Mouse (Mus musculus) CH12.LX (cell line): Measurements from ENCODE around the gene Esrra. TPM values are rescaled to one million over a fixed set of nuclear protein-coding genes. Genes with fewer than 3 reads are reported as not detected.

ENCODE experiments used
- DNase-seq: peaks from one replicate; pipeline ENCODE4 v3.0.0-alpha.2; 2013; ENCODE audit errors: extremely low read depth
- H3K27ac ChIP-seq: 2 replicates; pipeline ENCODE4 v1.5.1; 2012; ENCODE audit warnings: low read depth, mild to moderate bottlenecking, control low read depth, moderate library complexity; ENCODE audit not compliant: insufficient read depth
- H3K27me3 ChIP-seq: replicated peaks from 2 replicates; pipeline ENCODE3; 2012; ENCODE audit warnings: inconsistent platforms
- H3K36me3 ChIP-seq, 2 experiments: replicated peaks in 1 of 2; 2 replicates each; pipeline versions ENCODE3 to v1.6.1; 2012; ENCODE audit warnings: inconsistent platforms in 1 of 2, low read length in 1 of 2, mild to moderate bottlenecking in 1 of 2, mixed read lengths in 1 of 2, moderate library complexity in 1 of 2; ENCODE audit not compliant: control insufficient read depth in 1 of 2, insufficient read depth in 1 of 2
- H3K4me1 ChIP-seq, 2 experiments: 2 replicates each; pipeline ENCODE4 v1.6.1; 2012; ENCODE audit warnings: inconsistent platforms in 1 of 2, moderate library complexity in 1 of 2; ENCODE audit not compliant: insufficient read depth in 2 of 2, control insufficient read depth in 1 of 2
- H3K4me2 ChIP-seq: 2 replicates; pipeline ENCODE4 v1.6.1; 2012; ENCODE audit warnings: low read depth, mild to moderate bottlenecking, control low read depth; ENCODE audit not compliant: poor library complexity, insufficient read depth, severe bottlenecking
- H3K4me3 ChIP-seq, 3 experiments: fragments of 150-350 bp in 1 of 3; sonication (generic) in 1 of 3; replicated peaks in 1 of 3; 2 replicates each; pipeline versions ENCODE3 to v1.5.1; 2011 to 2012; ENCODE audit warnings: low read depth in 2 of 3, low read length in 2 of 3, mild to moderate bottlenecking in 2 of 3, moderate library complexity in 2 of 3, control low read depth in 1 of 3, improper control_type of control experiment in 1 of 3, inconsistent platforms in 1 of 3, mixed read lengths in 1 of 3; ENCODE audit not compliant: poor library complexity in 1 of 3
- H3K79me2 ChIP-seq: replicated peaks from 2 replicates; pipeline ENCODE4 v1.6.1; 2012; ENCODE audit warnings: mild to moderate bottlenecking, moderate library complexity; ENCODE audit not compliant: control insufficient read depth, poor library complexity, insufficient read depth, severe bottlenecking; ENCODE audit errors: extremely low read depth
- H3K9ac ChIP-seq: 2 replicates; pipeline ENCODE4 v1.6.1; 2012; ENCODE audit warnings: low read depth, mild to moderate bottlenecking, control low read depth, moderate library complexity; ENCODE audit not compliant: insufficient read depth
- H3K9me3 ChIP-seq: replicated peaks from 2 replicates; pipeline ENCODE3; 2012; ENCODE audit warnings: low read length, inconsistent platforms, mixed read lengths
- BHLHE40 ChIP-seq: IDR thresholded peaks from 2 replicates; pipeline ENCODE4 v1.6.1; 2011; ENCODE audit warnings: mild to moderate bottlenecking, low read depth, low read length, improper control_type of control experiment
- CHD1 ChIP-seq: IDR thresholded peaks from 2 replicates; pipeline ENCODE4 v1.6.1; 2012; ENCODE audit warnings: low read depth, low read length, improper control_type of control experiment, inconsistent platforms
- CHD2 ChIP-seq: IDR thresholded peaks from 2 replicates; pipeline ENCODE4 v1.6.1; 2011; ENCODE audit warnings: low read length, improper control_type of control experiment
- CTCF ChIP-seq, 2 experiments: IDR thresholded peaks in 1 of 2; conservative IDR thresholded peaks in 1 of 2; 2 replicates each; pipeline ENCODE4 v1.5.1; 2011 to 2012; ENCODE audit warnings: low read depth in 2 of 2, low read length in 2 of 2, improper control_type of control experiment in 1 of 2, inconsistent platforms in 1 of 2, mild to moderate bottlenecking in 1 of 2, moderate library complexity in 1 of 2
- E2F4 ChIP-seq: IDR thresholded peaks from 2 replicates; pipeline ENCODE4 v1.6.1; 2011; ENCODE audit warnings: low read depth, low read length, improper control_type of control experiment; ENCODE audit not compliant: insufficient replicate concordance
- ELF1 ChIP-seq: IDR thresholded peaks from 2 replicates; pipeline ENCODE4 v1.6.1; 2014; ENCODE audit warnings: low read depth, mild to moderate bottlenecking, inconsistent platforms, low read length, improper control_type of control experiment
- EP300 ChIP-seq: IDR thresholded peaks from 2 replicates; pipeline ENCODE4 v1.6.1; 2011; ENCODE audit warnings: low read length, improper control_type of control experiment
- ETS1 ChIP-seq: conservative IDR thresholded peaks from 2 replicates; pipeline ENCODE4 v1.6.1; 2012; ENCODE audit warnings: low read depth, mild to moderate bottlenecking, inconsistent platforms, low read length, improper control_type of control experiment, moderate library complexity
- GABPA ChIP-seq: IDR thresholded peaks from 2 replicates; pipeline ENCODE4 v1.6.1; 2012; ENCODE audit warnings: low read depth, low read length, improper control_type of control experiment, inconsistent platforms; ENCODE audit not compliant: insufficient replicate concordance
- HCFC1 ChIP-seq: IDR thresholded peaks from 2 replicates; pipeline ENCODE4 v1.6.1; 2012; ENCODE audit warnings: low read depth, mild to moderate bottlenecking, inconsistent platforms, low read length, improper control_type of control experiment
- IRF4 ChIP-seq: IDR thresholded peaks from 2 replicates; pipeline ENCODE4 v1.6.1; 2014; ENCODE audit warnings: low read depth, mild to moderate bottlenecking, inconsistent platforms, low read length, improper control_type of control experiment
- JUN ChIP-seq: IDR thresholded peaks from 2 replicates; pipeline ENCODE4 v1.6.1; 2011; ENCODE audit warnings: low read depth, mild to moderate bottlenecking, low read length, improper control_type of control experiment, moderate library complexity; ENCODE audit not compliant: insufficient read depth
- JUND ChIP-seq: conservative IDR thresholded peaks from 2 replicates; pipeline ENCODE4 v1.6.1; 2011; ENCODE audit warnings: low read depth, low read length, improper control_type of control experiment
- KAT2A ChIP-seq: IDR thresholded peaks from 2 replicates; pipeline ENCODE4 v1.6.1; 2012; ENCODE audit warnings: low read length, improper control_type of control experiment, inconsistent platforms; ENCODE audit not compliant: insufficient replicate concordance
- MAFK ChIP-seq: IDR thresholded peaks from 2 replicates; pipeline ENCODE4 v1.6.1; 2011; ENCODE audit warnings: low read length, improper control_type of control experiment; ENCODE audit not compliant: insufficient replicate concordance
- MAX ChIP-seq: IDR thresholded peaks from 2 replicates; pipeline ENCODE4 v1.6.1; 2011; ENCODE audit warnings: low read length, improper control_type of control experiment
- MAZ ChIP-seq: IDR thresholded peaks from 2 replicates; pipeline ENCODE4 v1.6.1; 2012; ENCODE audit warnings: low read depth, mild to moderate bottlenecking, inconsistent platforms, low read length, improper control_type of control experiment, moderate library complexity
- MEF2A ChIP-seq: IDR thresholded peaks from 2 replicates; pipeline ENCODE4 v1.6.1; 2014; ENCODE audit warnings: low read depth, mild to moderate bottlenecking, inconsistent platforms, low read length, improper control_type of control experiment, borderline replicate concordance
- MXI1 ChIP-seq: IDR thresholded peaks from 2 replicates; pipeline ENCODE4 v1.6.1; 2011; ENCODE audit warnings: mild to moderate bottlenecking, low read depth, low read length, improper control_type of control experiment
- MYC ChIP-seq: IDR thresholded peaks from 2 replicates; pipeline ENCODE4 v1.6.1; 2011; ENCODE audit warnings: low read depth, mild to moderate bottlenecking, improper control_type of control experiment, low read length
- NELFE ChIP-seq: IDR thresholded peaks from 2 replicates; pipeline ENCODE4 v1.6.1; 2011; ENCODE audit warnings: low read depth, low read length, improper control_type of control experiment
- NRF1 ChIP-seq: IDR thresholded peaks from 2 replicates; pipeline ENCODE4 v1.6.1; 2014; ENCODE audit warnings: low read depth, mild to moderate bottlenecking, inconsistent platforms, low read length, improper control_type of control experiment, moderate library complexity
- PAX5 ChIP-seq: IDR thresholded peaks from 2 replicates; pipeline ENCODE4 v1.6.1; 2012; ENCODE audit warnings: low read length, inconsistent platforms, mixed read lengths
- POLR2A ChIP-seq: IDR thresholded peaks from 2 replicates; pipeline ENCODE4 v1.6.1; 2011; ENCODE audit warnings: low read depth, mild to moderate bottlenecking, improper control_type of control experiment, low read length
- POLR2AphosphoS2 ChIP-seq: IDR thresholded peaks from 2 replicates; pipeline ENCODE4 v1.6.1; 2011; ENCODE audit warnings: low read depth, low read length, improper control_type of control experiment
- RAD21 ChIP-seq: IDR thresholded peaks from 2 replicates; pipeline ENCODE4 v1.6.1; 2011; ENCODE audit warnings: low read depth, mild to moderate bottlenecking, low read length, improper control_type of control experiment, moderate library complexity
- RCOR1 ChIP-seq: conservative IDR thresholded peaks from 2 replicates; pipeline ENCODE4 v1.6.1; 2012; ENCODE audit warnings: low read depth, mild to moderate bottlenecking, inconsistent platforms, low read length, improper control_type of control experiment
- SIN3A ChIP-seq: IDR thresholded peaks from 2 replicates; pipeline ENCODE4 v1.6.1; 2012; ENCODE audit warnings: low read length, improper control_type of control experiment, inconsistent platforms
- SMC3 ChIP-seq: IDR thresholded peaks from 2 replicates; pipeline ENCODE4 v1.6.1; 2011; ENCODE audit warnings: low read depth, low read length, improper control_type of control experiment
- TBP ChIP-seq: conservative IDR thresholded peaks from 2 replicates; pipeline ENCODE4 v1.6.1; 2011; ENCODE audit warnings: low read depth, low read length, improper control_type of control experiment
- TCF12 ChIP-seq: IDR thresholded peaks from 2 replicates; pipeline ENCODE4 v1.6.1; 2014; ENCODE audit warnings: low read depth, mild to moderate bottlenecking, inconsistent platforms, low read length, improper control_type of control experiment
- UBTF ChIP-seq: IDR thresholded peaks from 2 replicates; pipeline ENCODE4 v1.6.1; 2012; ENCODE audit warnings: low read depth, mild to moderate bottlenecking, inconsistent platforms, low read length, improper control_type of control experiment, moderate library complexity
- USF1 ChIP-seq: IDR thresholded peaks from 2 replicates; pipeline ENCODE4 v1.6.1; 2014; ENCODE audit warnings: low read depth, mild to moderate bottlenecking, inconsistent platforms, low read length, improper control_type of control experiment
- USF2 ChIP-seq: conservative IDR thresholded peaks from 2 replicates; pipeline ENCODE4 v1.6.1; 2011; ENCODE audit warnings: low read depth, low read length, improper control_type of control experiment
- ZC3H11A ChIP-seq: IDR thresholded peaks from 2 replicates; pipeline ENCODE4 v1.6.1; 2012; ENCODE audit warnings: low read depth, mild to moderate bottlenecking, inconsistent platforms, low read length, improper control_type of control experiment
- ZKSCAN1 ChIP-seq: IDR thresholded peaks from 2 replicates; pipeline ENCODE4 v1.6.1; 2012; ENCODE audit warnings: low read depth, inconsistent platforms, low read length, improper control_type of control experiment, borderline replicate concordance
- ZMIZ1 ChIP-seq: IDR thresholded peaks from 2 replicates; pipeline ENCODE4 v1.6.1; 2012; ENCODE audit warnings: low read depth, mild to moderate bottlenecking, inconsistent platforms, low read length, improper control_type of control experiment
- ZNF384 ChIP-seq: IDR thresholded peaks from 2 replicates; pipeline ENCODE4 v1.6.1; 2012; ENCODE audit warnings: low read depth, low read length, improper control_type of control experiment, inconsistent platforms
- dilution Hi-C: fragments of 300-500 bp; cut with MboI; formaldehyde crosslinking; loops from 2 replicates; pipeline ENCODE4 v1.14.3; 2020; ENCODE audit warnings: low sequenced_read_pairs; ENCODE audit not compliant: extremely low pct_unique_long_range_greater_than_20kb, extremely low pct_ligation_motif_present
- in situ Hi-C: fragments of 300-500 bp; cut with MboI; formaldehyde crosslinking; loops from 3 replicates; pipeline ENCODE4 v1.14.3; 2019; ENCODE audit warnings: low sequenced_read_pairs, low pct_ligation_motif_present, low pct_unique_long_range_greater_than_20kb, mixed read lengths
- polyA plus RNA-seq: library from polyadenylated mRNA; unstranded; fragments of >175 nt; gene quantifications from 2 replicates; pipeline ENCODE4 v1.2.1, GENCODE M21; 2012; ENCODE audit warnings: low read depth; ENCODE audit not compliant: insufficient read length
- total RNA-seq, 2 experiments: library from RNA; depleted of rRNA; stranded (reverse); fragments of 300-350 nt in 1 of 2; fragments of >200 nt in 1 of 2; gene quantifications; 2 replicates each; pipeline ENCODE4 v1.2.3; 2012 to 2014

The Esrra gene
- total and polyA plus RNA-seq, 3 experiments = 13.6 to 28.7 (median 15.6) TPM

DNA sequence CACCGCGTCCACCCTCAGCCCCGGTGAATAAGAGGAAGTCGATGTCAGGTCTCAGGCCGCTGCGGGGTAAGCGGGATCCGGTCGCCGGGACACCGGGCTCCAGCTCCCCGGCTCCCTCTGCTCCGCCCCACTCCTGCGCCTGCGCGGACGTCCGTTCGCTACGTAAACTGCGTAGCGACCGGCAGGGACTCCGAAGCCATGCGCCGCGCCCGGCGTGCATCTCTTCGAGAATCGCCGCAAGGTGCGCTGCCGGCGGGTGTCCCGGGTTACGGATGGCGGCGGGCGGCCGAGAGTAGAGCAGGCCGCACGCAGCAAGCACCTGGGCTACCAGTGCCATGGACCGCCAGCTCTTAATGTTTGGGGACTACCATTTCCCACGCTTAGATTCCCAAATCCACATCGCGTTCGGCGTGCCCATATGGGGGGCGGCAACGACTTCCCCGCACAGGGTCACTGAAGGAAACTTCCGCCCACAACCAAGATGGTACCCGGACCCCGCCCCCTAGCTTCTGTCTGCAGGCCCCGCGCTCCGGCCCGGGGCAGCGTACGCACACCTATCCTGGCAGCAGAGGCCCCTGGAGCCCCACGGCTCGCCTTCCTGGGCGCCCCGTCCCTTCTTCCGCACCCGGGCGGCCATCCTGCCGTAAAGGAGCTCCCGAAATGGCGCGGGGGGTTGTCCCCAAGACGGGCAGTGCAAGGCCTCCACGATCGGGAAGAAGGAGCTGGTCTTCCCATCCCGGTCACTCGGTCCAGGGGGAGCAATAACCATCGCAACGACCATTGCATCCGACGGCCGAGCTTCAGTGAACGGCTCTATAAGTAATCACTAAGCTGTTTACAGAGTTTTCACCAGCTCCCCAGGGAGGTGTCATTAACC lies 20.0 kb upstream of the Esrra start, which contains the start of gene Bad:
TSS of gene Bad (plus strand) at position 490 of the 877 bp plus-strand sequence.
- Histone ChIP-seq H3K9me3 (no peaks in the 10 kb centered on the region), H3K9ac (peak within 1 kb of the TSS; percentile 81), H3K4me1 (peaks cover 6 to 24% of the 10 kb centered on the region in 2 experiments), H3K79me2 (no peaks in the 10 kb centered on the region), H3K36me3 (peaks cover 0 to 28% of the 10 kb centered on the region in 2 experiments), H3K27me3 (no peaks in the 10 kb centered on the region), H3K4me2 (peak within 1 kb of the TSS; percentile 85), H3K27ac (peak within 1 kb of the TSS; percentile 71), H3K4me3 (peak within 1 kb of the TSS; percentile 71 to 78 (median 77))
- peak; percentile 86 for DNase-seq
- TF ChIP-seq MAFK = no peak
- no peak for TF ChIP-seq IRF4
- no peak for TF ChIP-seq MYC
- peak; percentile 60 for TF ChIP-seq NELFE
- TF ChIP-seq EP300 = no peak
- no peak for TF ChIP-seq ZMIZ1
- no peak for TF ChIP-seq GABPA
- TF ChIP-seq USF2 = no peak
- no peak; the same call in 1 of the 2 replicates for TF ChIP-seq MAZ
- no peak for TF ChIP-seq CTCF (conservative IDR thresholded peaks at IDR 0.05 in 1 of 2, IDR thresholded peaks at IDR 0.05 in 1 of 2; ENCODE audit: low read depth in 2 of 2, low read length in 2 of 2)
- TF ChIP-seq MXI1 = peak; percentile 77
- TF ChIP-seq RCOR1 = no peak
- TF ChIP-seq POLR2A = peak; percentile 72
- no peak for TF ChIP-seq ZC3H11A
- TF ChIP-seq MAX = no peak
- no peak for TF ChIP-seq CHD2
- TF ChIP-seq TCF12 = peak; percentile 59; the same call in 1 of the 2 replicates
- no peak for TF ChIP-seq TBP
- TF ChIP-seq JUND = no peak
- TF ChIP-seq E2F4 = no peak
- TF ChIP-seq NRF1 = peak; percentile 87
- TF ChIP-seq KAT2A = no peak; the same call in 1 of the 2 replicates
- peak; percentile 84; the same call in 1 of the 2 replicates for TF ChIP-seq UBTF
- peak; percentile 83 for TF ChIP-seq HCFC1
- no peak for TF ChIP-seq MEF2A
- TF ChIP-seq ETS1 = no peak
- no peak for TF ChIP-seq PAX5
- no peak for TF ChIP-seq ZKSCAN1
- TF ChIP-seq SIN3A = peak; percentile 97
- peak; percentile 95 for TF ChIP-seq ELF1
- no peak for TF ChIP-seq POLR2AphosphoS2
- TF ChIP-seq BHLHE40 = no peak
- no peak for TF ChIP-seq SMC3
- no peak for TF ChIP-seq JUN
- TF ChIP-seq RAD21 = no peak
- TF ChIP-seq CHD1 = no peak
- TF ChIP-seq ZNF384 = no peak
- TF ChIP-seq USF1 = no peak
- in situ Hi-C loops = no loop called here
- dilution Hi-C loops = no loop called here
